Mouse (Mus musculus) testis, adult 2 months (tissue): Measurements from ENCODE around the gene Prpf38b.

Source experiments
- CTCF ChIP-seq: fragments of 200-500 bp; IDR thresholded peaks from 2 replicates; pipeline ENCODE4 v1.5.1; 2012; ENCODE audit warnings: low read depth, mild to moderate bottlenecking, inconsistent platforms, low read length, moderate library complexity; ENCODE audit not compliant: control insufficient read depth, insufficient read depth, insufficient replicate concordance
- POLR2A ChIP-seq: fragments of 200-500 bp; IDR thresholded peaks from 2 replicates; pipeline ENCODE4 v1.6.1; 2012; ENCODE audit warnings: low read depth, mild to moderate bottlenecking, inconsistent platforms, low read length, moderate library complexity; ENCODE audit not compliant: control insufficient read depth

- TF ChIP-seq POLR2A, result no peak
- no peak for TF ChIP-seq CTCF
Observed at GRCm38 (mm10) chr3:108889908-108890307, 21.6 kb downstream of the Prpf38b start, which contains the start of gene Fndc7.
